Mouse (Mus musculus): ENCODE measurements around the gene Zfp64. TPM values are rescaled to one million over a fixed set of nuclear protein-coding genes. Genes with fewer than 3 reads are reported as not detected.

The Zfp64 gene
- polyA plus RNA-seq, 2 experiments from 2014 or later, result 26.5 to 40.1 TPM

DNA sequence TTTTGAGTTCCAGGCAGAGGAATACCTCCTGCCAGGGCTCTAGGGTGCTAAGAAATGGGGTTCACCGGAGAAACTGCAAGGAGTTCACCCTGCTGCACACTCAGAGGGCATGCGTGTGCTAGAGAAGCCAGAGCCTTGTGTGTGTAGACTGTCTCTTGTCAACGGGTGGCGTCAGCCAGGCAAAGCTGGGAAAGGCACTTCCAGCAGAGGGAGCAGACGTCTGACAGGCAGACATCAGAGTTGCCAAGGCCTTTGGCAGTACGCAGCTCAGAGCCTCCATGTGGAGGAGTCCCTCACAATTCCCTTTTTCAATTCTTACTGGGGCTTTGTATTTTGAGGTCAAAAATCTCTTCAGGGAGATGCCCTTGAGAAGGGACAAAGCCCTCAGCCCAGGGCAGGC, 6.9 kb downstream of the Zfp64 start:
- no peak for ATAC-seq

DNA sequence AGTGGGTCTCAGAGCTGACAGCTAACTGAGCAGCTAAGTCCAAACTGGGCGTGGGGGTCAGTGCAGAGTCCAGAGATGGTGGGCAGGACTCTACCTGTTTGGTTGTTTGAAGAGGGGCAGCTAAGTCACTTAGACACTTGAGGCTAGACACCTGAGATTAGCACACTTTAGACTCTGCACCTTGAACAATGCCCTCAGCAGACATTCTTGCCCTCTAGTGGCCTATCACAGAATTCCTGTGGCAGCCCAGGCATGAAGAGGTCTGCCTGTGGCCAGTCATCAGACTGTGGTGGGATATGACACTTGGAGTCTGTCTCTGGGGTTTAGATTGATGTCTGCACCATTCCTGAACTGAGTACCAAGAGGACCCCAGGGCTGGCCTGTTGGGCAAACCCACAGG, 7.7 kb downstream of the Zfp64 start:
- no peak for ATAC-seq

DNA sequence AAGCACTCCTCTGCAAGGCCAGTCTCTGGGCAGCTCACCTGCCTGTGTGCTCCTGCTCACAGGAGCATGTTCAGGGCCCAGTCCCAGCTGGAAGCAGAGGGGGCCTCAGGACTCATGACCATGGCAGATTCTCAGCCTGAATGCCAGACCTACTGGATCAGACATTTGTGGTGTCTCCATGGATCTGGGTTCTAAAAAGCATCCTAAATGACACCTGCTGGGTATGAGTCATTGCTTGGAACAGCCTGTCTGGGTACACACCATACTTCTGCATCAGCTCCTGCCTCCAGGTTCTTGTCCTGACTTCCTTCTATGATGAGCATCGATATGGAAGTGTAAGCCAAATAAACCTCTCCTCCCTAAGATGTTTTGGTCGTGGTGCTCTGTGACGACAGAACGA, 11.4 kb downstream of the Zfp64 start:
- no peak for ATAC-seq

DNA sequence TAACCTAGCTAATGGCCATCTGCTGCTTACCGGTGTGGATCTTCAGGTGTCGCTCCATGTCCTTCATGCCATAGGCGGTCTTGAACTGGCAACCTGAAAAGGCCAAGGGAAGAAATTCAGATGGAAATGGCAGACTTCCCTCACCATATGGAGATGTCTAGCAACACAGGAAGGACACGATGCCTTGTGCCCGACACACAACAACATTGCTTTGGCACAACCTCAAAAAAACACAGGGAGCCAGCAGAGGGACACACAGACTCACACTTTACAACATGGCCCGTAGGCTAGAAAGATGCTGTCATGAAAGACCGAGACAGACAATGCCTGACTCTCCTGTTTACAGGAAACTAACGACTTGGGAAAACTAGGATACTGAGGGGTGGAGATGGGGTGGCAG, 15.4 kb downstream of the Zfp64 start:
- no peak for ATAC-seq

DNA sequence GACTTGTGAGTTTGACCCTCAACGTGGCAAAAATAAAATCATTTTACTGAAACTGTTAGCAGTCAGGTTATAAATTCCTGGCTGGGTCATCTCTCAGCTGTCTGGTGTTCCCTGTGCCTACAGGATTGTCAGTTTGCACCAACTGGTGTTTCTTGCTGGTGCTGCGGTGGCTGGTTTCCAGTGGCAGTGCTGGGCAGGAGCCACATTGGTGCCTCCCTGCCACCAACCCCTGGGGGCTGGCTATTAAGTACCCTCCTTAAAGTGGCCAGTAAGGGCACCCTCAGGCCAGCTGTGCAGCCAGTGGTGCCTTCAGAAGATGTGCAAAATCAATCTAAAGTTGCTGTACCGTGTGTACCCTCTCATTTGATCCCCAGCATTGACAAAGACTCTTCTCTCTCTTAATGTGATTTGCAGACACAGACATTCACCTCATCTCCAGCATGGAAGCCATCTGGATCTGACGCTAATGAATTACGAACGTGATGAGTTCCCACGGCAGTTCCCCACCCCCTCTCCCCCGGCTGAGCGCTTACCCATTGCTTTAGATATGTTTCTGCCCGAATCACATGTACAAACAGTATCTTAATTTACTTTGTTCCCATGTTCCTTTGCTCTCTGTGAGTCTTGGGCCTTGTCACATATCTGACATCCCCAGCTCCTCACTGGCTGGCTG, 16.0 kb downstream of the Zfp64 start:
- no peak for ATAC-seq

DNA sequence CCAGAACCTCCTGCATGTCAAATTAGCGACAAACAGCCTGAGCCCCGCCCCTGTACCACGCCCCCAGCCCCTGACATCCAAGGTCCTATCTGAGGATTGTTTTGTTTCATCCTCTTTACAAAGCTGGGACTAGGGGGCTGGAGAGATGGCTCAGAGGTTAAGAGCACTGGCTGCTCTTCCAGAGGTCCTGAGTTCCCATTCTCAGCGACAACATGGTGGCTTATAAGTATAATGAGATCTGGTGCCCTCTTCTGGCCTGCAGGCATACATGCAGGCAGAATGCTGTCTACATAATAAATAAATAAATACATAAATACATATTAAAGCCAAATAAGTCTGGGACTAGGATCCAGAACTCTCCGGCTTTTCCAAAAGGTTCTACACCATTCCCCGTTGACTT, 18.5 kb downstream of the Zfp64 start:
- ATAC-seq, result no peak

DNA sequence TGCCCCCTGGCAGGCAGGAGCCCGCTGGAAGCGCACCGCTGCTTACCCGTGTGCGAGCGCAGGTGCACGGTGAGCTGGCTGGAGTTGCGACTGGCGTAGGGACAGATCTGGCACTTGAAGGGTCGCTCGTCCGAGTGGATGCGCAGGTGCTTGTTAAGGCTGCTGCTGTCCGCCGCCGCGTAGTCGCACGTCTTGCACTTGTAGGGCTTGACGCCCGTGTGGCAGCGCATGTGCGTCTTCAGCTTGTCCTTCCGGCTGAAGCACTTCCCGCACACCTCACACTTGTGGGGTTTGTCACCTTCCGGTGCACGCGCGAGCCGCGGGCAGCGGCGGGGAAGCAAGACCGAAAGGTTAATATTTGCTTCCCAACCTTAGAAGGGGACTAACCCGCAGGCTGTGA, 20.2 kb downstream of the Zfp64 start:
- ATAC-seq, result no peak

DNA sequence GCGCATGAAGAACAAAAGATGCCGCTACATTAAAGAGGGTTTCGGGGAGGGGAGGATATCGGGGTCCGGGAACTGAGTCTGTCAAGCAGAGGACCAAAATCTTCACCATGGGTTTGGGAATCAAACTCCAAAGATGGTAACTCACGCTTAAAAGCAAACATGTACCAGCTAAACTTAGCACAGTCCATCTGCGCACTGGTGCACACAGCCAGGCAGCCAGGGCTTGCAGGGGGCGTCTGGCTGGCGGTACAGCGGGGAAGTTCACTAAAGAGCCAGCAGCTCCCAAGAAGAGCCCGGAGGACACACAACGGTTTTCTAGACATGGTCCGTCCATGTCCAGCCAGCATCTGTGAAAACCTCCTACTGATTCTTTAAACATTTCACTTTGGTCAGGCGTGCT, 23.7 kb downstream of the Zfp64 start:
- no peak for ATAC-seq

DNA sequence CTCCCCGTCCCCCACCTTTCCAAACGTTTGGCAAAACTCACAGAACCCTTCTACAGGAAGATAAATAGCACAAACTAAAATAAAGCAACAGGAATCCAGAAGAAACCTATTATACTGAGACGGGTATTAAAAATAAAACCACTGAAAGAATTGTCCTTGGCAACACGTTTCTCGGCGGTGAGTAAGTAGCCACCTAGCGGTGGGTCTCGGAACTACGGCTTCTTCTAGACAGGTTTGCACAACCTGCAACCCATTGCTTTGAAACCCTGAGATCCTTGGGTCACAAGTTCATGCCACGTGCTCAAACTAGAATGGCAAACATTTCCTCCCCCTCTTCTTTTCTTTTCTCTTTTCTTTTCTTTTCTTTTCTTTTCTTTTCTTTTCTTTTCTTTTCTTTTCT, 25.7 kb downstream of the Zfp64 start:
- ATAC-seq, result no peak

DNA sequence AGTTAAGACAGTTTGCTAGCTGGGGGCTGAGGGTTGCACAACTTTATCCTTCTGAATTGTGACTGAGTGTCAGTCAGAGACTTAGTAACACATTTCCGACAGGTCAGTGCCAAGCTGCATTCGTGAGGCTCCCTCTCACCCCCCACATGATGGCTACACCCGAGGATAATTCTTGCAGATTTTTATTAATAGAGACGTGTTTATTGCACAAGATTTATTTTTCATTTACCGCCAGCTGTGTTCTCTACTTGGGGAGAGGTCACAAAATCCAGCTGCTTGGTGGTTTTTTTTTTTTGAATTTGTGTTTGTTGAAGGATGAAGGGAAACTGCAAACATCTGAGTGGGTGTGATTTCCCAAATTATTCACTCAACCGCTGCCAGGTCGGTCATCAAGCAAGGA, 28.0 kb downstream of the Zfp64 start:
- no peak for ATAC-seq

DNA sequence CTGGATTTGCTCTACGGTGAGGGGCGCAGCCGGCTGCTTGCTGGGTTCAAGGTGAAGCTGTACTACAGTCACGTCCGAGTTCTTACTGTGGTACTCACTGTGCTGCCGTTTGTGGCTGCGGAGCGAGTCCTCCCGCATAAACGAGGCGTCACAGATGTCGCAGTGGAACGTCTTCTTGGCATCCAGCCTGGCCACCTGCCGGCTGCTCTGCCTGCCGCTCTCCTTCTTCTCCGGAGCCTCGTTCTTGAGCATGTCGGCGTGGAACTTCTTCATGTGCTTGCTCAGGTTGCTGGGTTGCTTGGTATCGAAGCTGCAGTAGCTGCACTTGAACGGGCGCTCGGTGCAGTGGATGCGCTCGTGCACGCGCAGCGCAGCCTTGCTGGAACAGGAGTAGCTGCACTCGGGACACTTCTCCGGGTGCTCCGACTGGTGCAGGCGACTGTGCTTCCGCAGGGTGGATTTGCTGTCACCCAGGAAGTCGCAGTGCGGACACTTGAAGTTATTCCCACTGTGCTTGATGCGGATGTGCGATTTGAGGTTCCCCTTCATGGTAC, 29.1 kb downstream of the Zfp64 start:
- no peak for ATAC-seq

DNA sequence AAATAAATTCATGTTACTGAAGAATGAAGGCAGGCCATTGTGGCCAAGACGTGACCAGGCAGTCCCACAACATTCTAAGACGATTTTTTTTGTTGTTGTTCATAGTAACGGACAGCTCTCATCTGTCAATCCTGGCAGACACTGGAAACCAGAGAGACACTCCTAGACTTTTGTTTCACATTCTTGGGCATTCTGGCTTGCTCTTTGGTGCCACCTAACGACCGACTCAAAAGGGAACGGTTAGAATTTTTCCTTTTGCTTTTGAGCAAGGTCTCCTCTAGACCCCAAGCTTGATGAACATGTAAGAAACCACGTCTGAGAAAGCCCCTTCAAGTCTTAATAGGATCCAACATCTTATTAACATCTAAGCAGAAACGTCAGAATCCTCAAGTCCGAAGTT, 31.7 kb downstream of the Zfp64 start:
- no peak for ATAC-seq

DNA sequence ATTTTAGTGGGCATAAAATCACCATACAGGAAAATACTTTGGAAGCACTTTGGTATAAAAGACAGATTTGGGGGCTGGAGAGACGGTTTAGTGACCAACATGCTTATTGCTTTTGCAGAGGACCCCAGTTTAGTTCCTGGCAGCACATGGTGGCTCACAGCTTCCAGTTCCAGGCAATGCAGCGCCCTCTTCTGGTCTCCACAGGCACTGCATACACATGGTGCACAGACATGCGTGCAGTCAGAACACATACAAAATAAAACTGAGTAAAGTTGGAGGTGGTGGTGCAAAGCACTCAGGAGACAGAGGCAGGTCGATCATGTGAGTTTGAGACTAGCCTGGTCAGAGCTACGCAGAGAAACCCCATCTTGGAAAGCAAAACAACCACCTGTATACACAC, 32.9 kb downstream of the Zfp64 start:
- no peak for ATAC-seq

DNA sequence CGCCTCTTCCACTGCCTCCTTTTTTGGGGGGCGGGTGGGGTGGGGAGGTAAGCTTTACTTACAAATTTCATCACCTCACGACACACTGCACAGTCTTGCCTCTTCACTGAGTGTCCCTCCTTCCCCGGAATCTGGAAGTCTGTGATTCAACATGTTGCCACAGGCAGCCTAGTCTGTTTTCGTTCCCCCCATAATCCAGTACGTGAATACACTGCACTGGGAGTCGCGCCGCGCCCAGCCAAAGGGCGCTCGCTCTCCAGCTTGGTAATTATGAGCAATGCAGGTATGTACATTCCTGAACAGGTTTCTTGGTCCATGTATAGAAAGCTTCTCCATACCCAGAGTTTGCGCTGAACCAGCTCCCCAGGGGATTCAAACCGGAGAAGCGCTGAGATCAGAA, 35.4 kb downstream of the Zfp64 start:
- no peak for ATAC-seq

DNA sequence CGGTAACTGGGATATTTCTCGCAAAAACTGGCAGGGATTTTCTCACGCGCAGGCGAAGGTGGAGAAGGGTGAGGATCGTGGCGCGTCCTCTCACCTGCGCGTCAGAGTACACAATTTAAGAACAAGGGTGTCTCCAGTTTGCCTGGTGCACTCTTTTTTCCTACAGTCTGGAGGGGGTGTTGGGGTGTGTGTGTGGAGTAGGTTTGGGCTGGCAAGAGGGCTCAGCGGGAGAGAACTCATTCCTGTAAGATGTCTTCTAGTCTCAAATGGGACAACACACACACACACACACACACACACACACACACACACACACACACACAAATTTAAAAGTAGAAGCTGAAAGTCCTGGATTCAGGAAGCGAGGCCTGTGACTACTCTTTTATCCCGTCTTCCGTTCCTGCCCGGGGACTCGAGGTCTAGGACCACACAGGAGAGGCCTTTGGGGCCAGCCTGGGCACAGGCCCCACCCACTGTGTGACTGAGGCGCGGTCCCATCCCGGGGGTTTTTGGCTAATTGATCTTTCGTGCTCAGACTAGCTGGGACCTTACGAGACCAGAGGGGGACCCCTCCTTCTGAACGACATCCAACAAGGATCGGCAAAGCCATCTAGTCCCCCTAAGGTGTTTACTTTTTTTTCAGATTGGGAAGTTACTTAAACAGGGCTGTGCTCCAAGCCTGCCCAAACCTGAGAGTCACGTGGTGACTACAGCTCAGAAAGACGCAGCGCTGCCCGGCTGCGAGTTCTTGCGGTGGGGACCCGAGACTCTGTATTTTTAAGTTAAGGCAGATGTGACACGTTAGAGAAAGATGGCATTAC, 42.3 kb downstream of the Zfp64 start:
- peak; percentile 32 for ATAC-seq

DNA sequence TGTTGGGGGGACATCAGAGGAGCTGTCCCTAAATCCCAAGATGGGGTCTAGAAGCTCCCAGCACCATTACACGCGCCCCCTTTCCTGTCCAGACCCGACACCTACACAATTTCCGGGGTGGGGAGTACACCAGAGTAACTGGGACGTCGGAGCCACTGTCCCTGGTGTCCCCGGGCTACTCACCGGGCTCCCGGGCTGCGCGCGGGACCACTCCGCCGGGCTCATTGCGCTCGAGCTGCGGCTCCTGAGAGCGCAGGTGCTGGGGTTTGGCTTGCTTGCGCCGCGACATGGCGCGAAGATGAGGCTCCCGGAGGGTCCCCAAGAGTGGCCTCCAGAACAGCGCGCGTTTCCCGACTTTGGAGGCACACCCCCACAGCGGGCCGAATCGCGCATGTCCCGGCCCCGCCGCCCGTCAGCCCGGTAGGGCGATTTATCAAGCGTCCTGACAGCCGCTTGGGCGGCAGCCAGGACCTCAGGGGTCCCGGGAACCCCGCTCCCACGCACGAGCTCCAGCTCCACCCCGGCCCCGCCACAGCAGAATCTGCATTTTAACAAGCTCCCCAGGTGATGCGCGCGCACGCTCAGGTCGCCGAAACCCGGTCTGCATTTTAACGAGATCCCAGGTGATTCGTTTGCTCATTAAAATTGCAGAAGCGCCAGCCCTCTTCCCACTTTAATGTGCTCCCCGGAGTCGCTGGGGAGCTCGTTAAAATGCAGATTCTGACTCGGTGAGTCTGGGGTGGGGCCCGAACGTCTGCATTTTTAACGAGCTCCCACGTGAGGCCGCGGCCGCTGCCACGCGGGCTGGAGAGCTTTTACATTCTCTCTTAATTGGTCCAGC, 43.1 kb downstream of the Zfp64 start:
- no peak for ATAC-seq

DNA sequence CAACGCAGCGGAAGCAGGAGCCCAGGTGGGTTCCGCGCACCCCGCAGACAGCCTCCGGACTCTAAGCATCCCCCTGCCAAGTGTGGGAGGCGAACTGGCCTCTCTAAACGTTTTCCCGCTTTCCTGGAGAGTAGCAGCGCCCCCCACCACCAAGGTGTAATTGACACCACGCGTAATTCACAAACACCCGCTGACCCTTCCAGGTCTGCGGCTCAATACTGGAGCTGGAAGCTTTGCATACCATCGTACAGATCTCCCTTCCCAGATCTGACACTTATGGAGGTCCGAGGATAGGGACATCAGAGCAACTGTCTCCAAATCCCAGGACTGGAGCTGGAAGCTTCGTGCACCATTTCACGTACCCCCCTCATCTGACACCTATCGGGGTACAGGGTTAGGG, 43.9 kb downstream of the Zfp64 start:
- ATAC-seq, result no peak

DNA sequence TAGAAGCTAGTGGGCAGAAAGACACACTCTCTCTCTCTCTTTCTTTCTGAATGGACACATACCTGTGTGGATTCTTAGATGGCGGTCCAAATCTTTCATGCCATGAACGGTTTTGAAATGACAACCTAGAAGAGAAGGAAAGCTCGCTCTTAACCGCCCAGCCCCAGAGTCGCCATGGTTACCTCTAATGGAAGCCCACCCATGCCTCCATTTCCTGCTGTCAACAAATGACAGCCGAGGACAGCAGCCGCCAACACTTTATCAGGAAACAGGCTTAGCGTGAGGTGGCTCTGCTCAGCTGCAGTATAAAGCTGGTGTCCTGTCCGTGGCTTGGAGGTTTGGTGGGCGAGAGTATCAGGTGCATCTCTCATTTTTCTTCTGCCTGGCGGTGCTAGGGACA, 49.4 kb downstream of the Zfp64 start:
- no peak for ATAC-seq

DNA sequence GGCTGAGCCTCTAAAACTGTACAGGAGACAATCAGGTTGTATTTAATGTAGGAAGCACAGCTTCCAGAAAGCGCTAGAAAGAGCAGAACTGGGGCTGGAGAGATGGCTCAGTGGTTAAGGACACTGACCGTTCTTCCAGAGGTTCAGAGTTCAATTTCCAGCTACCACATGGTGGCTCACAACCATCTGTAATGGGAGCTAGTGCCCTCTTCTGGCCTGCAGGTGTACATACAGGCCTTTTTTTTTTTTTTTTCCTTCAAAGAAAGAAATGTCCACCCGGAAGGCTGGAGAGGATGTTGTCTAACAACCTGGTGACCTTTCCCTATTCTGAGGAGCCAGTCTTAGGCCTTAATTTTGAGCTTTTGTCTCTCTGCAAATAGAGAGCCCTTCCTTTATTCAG, 50.5 kb downstream of the Zfp64 start:
- ATAC-seq, result no peak

DNA sequence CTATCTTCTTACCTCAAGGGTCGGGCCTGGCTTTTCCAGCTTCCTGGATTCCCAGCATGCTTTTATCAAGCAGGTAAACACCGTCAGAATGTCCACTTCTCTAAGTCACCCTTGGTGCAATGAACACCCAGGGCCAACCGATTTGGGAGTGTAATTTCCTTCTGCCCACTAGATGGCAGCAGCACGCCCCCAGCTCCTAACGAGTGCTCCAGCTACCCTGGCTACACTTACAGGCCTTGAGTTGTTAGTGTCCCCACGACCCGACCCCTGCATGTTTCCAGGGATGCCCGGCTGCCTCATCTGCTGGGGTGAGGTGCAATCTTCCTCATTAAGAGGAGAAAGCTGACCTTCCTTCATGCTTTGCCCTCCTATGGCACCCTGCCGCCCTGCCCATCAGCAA, 51.2 kb downstream of the Zfp64 start:
- peak; percentile 62 for ATAC-seq

DNA sequence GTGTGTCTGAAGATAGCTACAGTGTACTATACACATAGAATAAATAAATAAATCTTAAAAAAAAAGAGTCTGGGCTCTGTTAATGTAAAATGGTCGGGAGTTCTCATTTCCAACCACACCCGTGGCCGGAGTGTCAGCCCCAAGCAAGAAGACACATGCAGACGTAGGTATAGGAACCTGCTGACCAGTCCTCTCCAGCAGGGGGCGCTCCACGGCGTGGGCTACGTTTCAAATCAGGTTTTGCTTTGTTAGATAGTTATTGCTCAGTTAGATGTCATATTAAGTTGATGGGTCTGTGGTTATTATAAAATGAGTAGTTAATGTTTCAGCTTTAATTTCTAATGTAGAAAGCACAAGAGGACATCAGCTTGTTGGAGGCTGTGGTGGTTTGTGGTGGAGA, 52.8 kb downstream of the Zfp64 start:
- ATAC-seq, result peak; percentile 47

DNA sequence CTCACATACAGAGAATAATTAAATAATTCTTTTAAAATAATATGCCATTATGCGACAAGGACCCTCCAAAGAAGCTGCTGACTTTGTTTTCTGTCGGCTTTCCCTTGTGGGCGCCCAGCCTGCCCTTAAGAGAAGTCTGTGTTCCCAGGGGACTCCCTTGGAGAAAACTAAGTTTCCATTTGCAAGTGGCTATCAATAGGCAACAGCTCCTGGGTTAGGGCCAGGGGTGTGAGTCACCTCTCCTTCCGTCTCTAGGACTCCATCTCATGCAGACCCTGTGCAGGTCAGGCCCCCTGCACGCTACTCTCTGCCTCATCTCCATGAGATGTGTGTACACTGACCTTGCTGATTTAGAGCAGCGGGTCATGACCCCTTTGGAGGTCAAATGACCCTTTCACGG, 57.5 kb downstream of the Zfp64 start:
- ATAC-seq, result no peak

DNA sequence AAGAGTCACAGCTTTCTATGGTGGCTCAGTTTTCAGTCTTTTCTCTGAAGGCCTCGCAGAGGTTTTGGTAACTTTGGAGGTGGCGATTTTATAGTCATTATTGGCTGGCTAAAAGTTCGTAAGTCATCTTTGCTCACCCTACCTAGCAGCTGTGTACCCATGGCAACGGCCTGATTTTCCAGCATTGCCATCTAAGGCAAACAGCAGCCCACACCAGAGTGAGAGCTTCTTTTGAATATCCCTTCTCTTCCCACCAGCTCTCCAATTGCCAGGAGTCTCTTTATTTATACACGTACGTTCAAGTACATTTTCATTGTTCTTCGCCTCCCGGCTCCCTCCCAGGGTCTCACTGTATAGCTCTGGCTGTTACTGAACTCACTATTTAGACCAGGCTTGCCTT, 59.9 kb downstream of the Zfp64 start:
- no peak for ATAC-seq
